Mouse (Mus musculus) left cerebral cortex, adult 18-20 months (tissue): ENCODE measurements around the gene Lrrc17. TPM values are rescaled to one million over a fixed set of nuclear protein-coding genes. Genes with fewer than 3 reads are reported as not detected.

Experiments used
- DNase-seq, 2 experiments: peaks; one replicate each; pipeline ENCODE4 v3.0.0; 2021 to 2022; ENCODE audit warnings: low spot score in 2 of 2, mixed read lengths in 1 of 2
- long read RNA-seq, 2 experiments: library from polyadenylated mRNA; stranded (forward); transcript quantifications; one replicate each; pipeline ENCODE4 v2.0.0; 2021
- total RNA-seq, 2 experiments: library from RNA; stranded (reverse); gene quantifications; 2 replicates each; pipeline ENCODE4 v1.2.3; 2021

The Lrrc17 gene
- total RNA-seq: under 1 TPM in 1 of 2 experiments, not detected in 1; 0.44 TPM
- long read RNA-seq, experiment 1: 0 reads
- long read RNA-seq, experiment 2: 0 reads

- DNase-seq: no peak
Observed at GRCm38 (mm10) chr5:21543409-21544201, at the start of gene Lrrc17. Lrrc17 (plus strand) TSS chr5:21543559.

GRCm38 (mm10) chr5:21494781-21495180 lies 48.6 kb upstream of the Lrrc17 start:
- no peak for DNase-seq

- DNase-seq: no peak
Observed at GRCm38 (mm10) chr5:21496321-21496720, 47.0 kb upstream of the Lrrc17 start.

- DNase-seq: no peak
Observed at GRCm38 (mm10) chr5:21496881-21497280, 46.5 kb upstream of the Lrrc17 start.

GRCm38 (mm10) chr5:21498490-21498889 lies 44.9 kb upstream of the Lrrc17 start:
- DNase-seq: no peak

GRCm38 (mm10) chr5:21498925-21499324 lies 44.4 kb upstream of the Lrrc17 start:
- DNase-seq: no peak

GRCm38 (mm10) chr5:21500133-21500532 lies 43.2 kb upstream of the Lrrc17 start:
- DNase-seq: no peak

- DNase-seq: no peak
Observed at GRCm38 (mm10) chr5:21500941-21501340, 42.4 kb upstream of the Lrrc17 start.

- DNase-seq: peak in 1 of 2 experiments; percentile 65
Observed at GRCm38 (mm10) chr5:21502936-21503610, 40.3 kb upstream of the Lrrc17 start.

- DNase-seq: no peak
Observed at GRCm38 (mm10) chr5:21505159-21505558, 38.2 kb upstream of the Lrrc17 start.

GRCm38 (mm10) chr5:21506887-21507286 lies 36.5 kb upstream of the Lrrc17 start:
- no peak for DNase-seq

- no peak for DNase-seq
Observed at GRCm38 (mm10) chr5:21509801-21510200, 33.6 kb upstream of the Lrrc17 start.

- no peak for DNase-seq
Observed at GRCm38 (mm10) chr5:21513363-21513762, 30.0 kb upstream of the Lrrc17 start.

- DNase-seq: no peak
Observed at GRCm38 (mm10) chr5:21517562-21517961, 25.8 kb upstream of the Lrrc17 start.

GRCm38 (mm10) chr5:21518207-21518606 lies 25.2 kb upstream of the Lrrc17 start:
- no peak for DNase-seq

GRCm38 (mm10) chr5:21519166-21519565 lies 24.2 kb upstream of the Lrrc17 start:
- no peak for DNase-seq

GRCm38 (mm10) chr5:21526835-21527485 lies 16.4 kb upstream of the Lrrc17 start:
- no peak for DNase-seq

- no peak for DNase-seq
Observed at GRCm38 (mm10) chr5:21527488-21527911, 15.9 kb upstream of the Lrrc17 start.

- no peak for DNase-seq
Observed at GRCm38 (mm10) chr5:21528068-21528842, 15.1 kb upstream of the Lrrc17 start.

- no peak for DNase-seq
Observed at GRCm38 (mm10) chr5:21529110-21529720, 14.1 kb upstream of the Lrrc17 start.

- DNase-seq: no peak
Observed at GRCm38 (mm10) chr5:21532126-21532525, 11.2 kb upstream of the Lrrc17 start.
